Mouse (Mus musculus): Measurements from ENCODE around the gene Cdkn2aipnl. TPM values are rescaled to one million over a fixed set of nuclear protein-coding genes. Genes with fewer than 3 reads are reported as not detected.

Cdkn2aipnl gene
- polyA plus RNA-seq, 1 experiment from 2014 or later: 139 TPM

DNA sequence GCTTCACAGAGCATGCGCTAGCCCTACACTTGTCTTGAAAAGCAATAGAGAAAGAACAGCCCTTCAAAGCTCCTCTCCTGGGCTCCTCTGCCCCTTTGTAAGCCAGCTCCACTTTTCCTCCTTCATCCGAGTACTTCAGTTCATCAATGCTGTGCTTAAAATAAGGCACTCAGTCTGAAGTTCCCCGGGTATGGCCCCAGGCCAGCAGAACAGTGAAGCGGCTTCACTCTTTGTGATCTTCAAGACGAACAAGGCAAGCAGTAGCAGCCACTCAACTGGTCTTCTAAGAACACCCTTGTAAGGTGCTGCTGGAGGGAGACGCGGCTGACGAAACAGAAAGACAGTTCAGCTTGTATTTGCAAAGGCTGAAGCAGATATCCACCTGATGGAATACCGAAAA, 11.3 kb upstream of the Cdkn2aipnl start:
- WGBS: 83% methylated on average over 9 of the region's 9 CpGs
- DNase-seq (ENCODE audit: low spot score) (no peak), ATAC-seq (ENCODE audit: insufficient read depth, low FRiP score, low TSS enrichment) (no peak)
- Histone ChIP-seq H3K27me3 (ENCODE audit: control insufficient read depth, insufficient read depth, low read length) (no peaks in the 10 kb centered on the region), H3K4me1 (ENCODE audit: control insufficient read depth, insufficient read depth, low read length) (no peaks in the 10 kb centered on the region), H3K27ac (ENCODE audit: low read depth, low read length) (no peak overlapping the region), H3K4me2 (ENCODE audit: low read depth) (no peak overlapping the region), H3K9me3 (ENCODE audit: control insufficient read depth, low read length) (no peaks in the 10 kb centered on the region), H3K36me3 (ENCODE audit: control insufficient read depth, insufficient read depth, low read length) (no peaks in the 10 kb centered on the region), H3K9ac (ENCODE audit: low read length) (no peak overlapping the region), H3K4me3 (ENCODE audit: low read depth, low read length) (no peak overlapping the region)

DNA sequence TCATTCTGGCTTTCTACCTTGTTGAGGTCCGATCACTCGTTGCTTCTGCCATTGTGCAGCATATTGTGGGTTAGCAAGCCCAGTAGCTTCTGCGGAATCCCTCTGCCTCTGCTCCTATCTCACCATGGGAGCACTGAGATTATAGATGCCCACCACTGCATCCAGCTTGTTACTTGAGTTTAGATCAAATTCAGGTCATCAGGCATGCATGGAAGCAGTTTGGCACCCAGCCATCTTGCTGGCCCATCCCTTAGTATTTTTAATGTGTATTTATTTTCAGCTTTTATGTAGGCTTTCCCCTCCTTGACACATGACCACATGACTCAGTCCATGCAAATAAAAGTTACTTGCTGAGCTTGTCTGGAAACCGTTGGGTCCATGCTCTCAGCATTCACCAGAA, 9.7 kb upstream of the Cdkn2aipnl start:
- Histone ChIP-seq H3K4me2 (ENCODE audit: low read depth) (no peak overlapping the region), H3K27ac (ENCODE audit: low read depth, low read length) (no peak overlapping the region), H3K9me3 (ENCODE audit: control insufficient read depth, low read length) (no peaks in the 10 kb centered on the region), H3K9ac (ENCODE audit: low read length) (no peak overlapping the region), H3K27me3 (ENCODE audit: control insufficient read depth, insufficient read depth, low read length) (no peaks in the 10 kb centered on the region), H3K4me3 (ENCODE audit: low read depth, low read length) (no peak overlapping the region), H3K4me1 (ENCODE audit: control insufficient read depth, insufficient read depth, low read length) (no peaks in the 10 kb centered on the region), H3K36me3 (ENCODE audit: control insufficient read depth, insufficient read depth, low read length) (no peaks in the 10 kb centered on the region)
- DNase-seq (ENCODE audit: low spot score): no peak
- 88% methylated on average over 4 of the region's 4 CpGs for WGBS
- no peak for ATAC-seq (ENCODE audit: insufficient read depth, low FRiP score, low TSS enrichment)

DNA sequence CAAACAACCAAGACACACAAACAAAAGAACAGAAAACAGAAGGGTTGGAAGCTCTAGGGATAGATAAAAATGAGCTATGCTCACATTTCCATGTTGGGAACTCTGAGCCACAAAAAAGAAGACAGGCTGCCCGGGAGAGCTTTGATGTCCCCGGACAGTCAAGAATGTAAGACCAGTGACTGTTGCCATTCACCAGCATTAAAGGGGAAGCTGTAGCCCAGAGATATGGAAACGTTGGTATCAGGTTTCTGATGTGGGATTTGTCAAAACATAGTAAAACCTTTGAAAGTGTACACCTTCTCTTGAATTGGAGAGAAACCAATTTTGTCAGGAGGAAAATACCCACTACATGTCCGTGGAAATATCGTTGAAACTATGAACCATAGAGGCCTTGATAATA, 8.0 kb upstream of the Cdkn2aipnl start:
- Histone ChIP-seq H3K4me3 (ENCODE audit: low read depth, low read length) (no peak overlapping the region), H3K27me3 (ENCODE audit: control insufficient read depth, insufficient read depth, low read length) (no peaks in the 10 kb centered on the region), H3K9ac (ENCODE audit: low read length) (no peak overlapping the region), H3K4me2 (ENCODE audit: low read depth) (no peak overlapping the region), H3K27ac (ENCODE audit: low read depth, low read length) (no peak overlapping the region), H3K4me1 (ENCODE audit: control insufficient read depth, insufficient read depth, low read length) (no peaks in the 10 kb centered on the region), H3K36me3 (ENCODE audit: control insufficient read depth, insufficient read depth, low read length) (no peaks in the 10 kb centered on the region), H3K9me3 (ENCODE audit: control insufficient read depth, low read length) (no peaks in the 10 kb centered on the region)
- ATAC-seq (ENCODE audit: insufficient read depth, low FRiP score, low TSS enrichment) (no peak), DNase-seq (ENCODE audit: low spot score) (no peak)
- WGBS: 89% methylated on average over 5 of the region's 5 CpGs

DNA sequence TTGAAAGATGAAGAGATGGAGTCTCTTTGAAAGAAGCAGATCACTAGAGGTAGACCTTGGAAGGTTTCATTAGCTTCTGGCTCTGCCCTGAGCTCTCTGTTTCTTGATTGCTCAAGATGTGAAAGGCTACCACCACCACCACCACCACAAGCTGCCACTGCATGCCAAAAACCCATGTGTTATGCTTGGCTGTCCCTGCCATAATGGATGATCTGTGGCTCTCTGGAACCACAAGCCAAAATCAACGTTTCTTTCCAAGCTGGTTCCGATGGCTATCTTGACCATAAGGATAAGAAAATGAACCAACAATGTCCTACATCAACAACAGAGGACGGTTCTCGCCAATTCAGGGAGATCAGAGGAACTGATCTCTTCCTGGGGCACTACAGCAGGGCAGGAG, 7.4 kb upstream of the Cdkn2aipnl start:
- Histone ChIP-seq H3K9me3 (ENCODE audit: control insufficient read depth, low read length) (no peaks in the 10 kb centered on the region), H3K4me3 (ENCODE audit: low read depth, low read length) (no peak overlapping the region), H3K27ac (ENCODE audit: low read depth, low read length) (no peak overlapping the region), H3K4me1 (ENCODE audit: control insufficient read depth, insufficient read depth, low read length) (no peaks in the 10 kb centered on the region), H3K27me3 (ENCODE audit: control insufficient read depth, insufficient read depth, low read length) (no peaks in the 10 kb centered on the region), H3K36me3 (ENCODE audit: control insufficient read depth, insufficient read depth, low read length) (no peaks in the 10 kb centered on the region), H3K4me2 (ENCODE audit: low read depth) (no peak overlapping the region), H3K9ac (ENCODE audit: low read length) (no peak overlapping the region)
- DNase-seq (ENCODE audit: low spot score) (no peak), ATAC-seq (ENCODE audit: insufficient read depth, low FRiP score, low TSS enrichment) (no peak)
- WGBS: 93% methylated on average over 4 of the region's 4 CpGs

DNA sequence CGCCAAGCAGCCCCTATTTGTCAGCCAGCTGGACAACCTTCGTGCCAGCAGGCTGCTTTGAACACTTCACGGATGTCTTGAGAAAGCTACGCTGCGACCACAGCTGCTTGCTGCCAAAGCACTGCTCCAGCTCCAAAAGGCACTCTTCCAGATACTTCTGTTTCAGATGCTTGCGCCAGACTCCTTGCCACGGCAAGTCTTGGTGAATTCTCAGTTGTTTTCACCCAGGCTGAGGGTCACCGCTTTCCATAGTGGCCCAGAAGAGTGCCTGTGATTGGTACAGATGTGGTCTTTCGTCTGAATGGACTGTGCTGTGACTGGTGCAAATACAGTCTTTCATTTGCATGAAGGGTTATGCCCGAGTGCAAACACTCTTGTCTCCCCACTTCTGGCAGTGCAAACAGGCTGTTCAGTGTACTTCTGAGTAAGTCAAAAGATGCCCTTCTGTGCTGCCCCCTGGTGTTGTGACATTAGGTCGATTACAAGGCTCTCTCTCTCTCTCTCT, 6.4 kb upstream of the Cdkn2aipnl start:
- Histone ChIP-seq H3K9me3 (ENCODE audit: control insufficient read depth, low read length) (no peaks in the 10 kb centered on the region), H3K27ac (ENCODE audit: low read depth, low read length) (no peak overlapping the region), H3K27me3 (ENCODE audit: control insufficient read depth, insufficient read depth, low read length) (no peaks in the 10 kb centered on the region), H3K4me3 (ENCODE audit: low read depth, low read length) (no peak overlapping the region), H3K4me1 (ENCODE audit: control insufficient read depth, insufficient read depth, low read length) (no peaks in the 10 kb centered on the region), H3K4me2 (ENCODE audit: low read depth) (no peak overlapping the region), H3K9ac (ENCODE audit: low read length) (no peak overlapping the region), H3K36me3 (ENCODE audit: control insufficient read depth, insufficient read depth, low read length) (no peaks in the 10 kb centered on the region)
- ATAC-seq (ENCODE audit: insufficient read depth, low FRiP score, low TSS enrichment): no peak
- 67% methylated on average over 11 of the region's 11 CpGs for WGBS
- DNase-seq (ENCODE audit: low spot score): no peak

DNA sequence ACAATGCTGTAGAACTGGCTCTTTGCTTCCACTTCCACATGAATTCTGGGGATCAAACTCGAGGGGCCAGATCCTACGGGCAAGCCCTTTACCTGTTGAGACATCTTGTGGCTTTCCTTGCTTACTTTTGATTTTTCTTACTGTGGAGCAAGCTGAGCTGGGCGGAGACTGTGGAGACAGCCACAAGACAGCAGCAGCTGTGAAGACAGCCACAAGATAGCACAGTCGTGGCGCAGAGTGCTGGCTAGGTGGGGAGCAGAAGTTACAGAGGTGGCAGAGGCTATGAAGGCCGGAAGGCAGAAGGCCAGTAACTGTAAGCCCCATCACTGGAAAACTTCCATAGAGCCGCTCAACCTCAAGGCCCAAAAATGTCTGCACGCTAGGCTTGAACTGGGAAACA, 5.7 kb upstream of the Cdkn2aipnl start:
- no peaks in the 10 kb centered on the region for H3K27me3 ChIP-seq (ENCODE audit: control insufficient read depth, insufficient read depth, low read length)
- no peaks in the 10 kb centered on the region for H3K9me3 ChIP-seq (ENCODE audit: control insufficient read depth, low read length)
- DNase-seq (ENCODE audit: low spot score) (no peak), ATAC-seq (ENCODE audit: insufficient read depth, low FRiP score, low TSS enrichment) (no peak)
- no peak overlapping the region for H3K4me2 ChIP-seq (ENCODE audit: low read depth)
- no peak overlapping the region for H3K9ac ChIP-seq (ENCODE audit: low read length)
- no peaks in the 10 kb centered on the region for H3K4me1 ChIP-seq (ENCODE audit: control insufficient read depth, insufficient read depth, low read length)
- 91% methylated on average over 8 of the region's 8 CpGs for WGBS
- no peak overlapping the region for H3K4me3 ChIP-seq (ENCODE audit: low read depth, low read length)
- H3K36me3 ChIP-seq (ENCODE audit: control insufficient read depth, insufficient read depth, low read length): no peaks in the 10 kb centered on the region
- H3K27ac ChIP-seq (ENCODE audit: low read depth, low read length): no peak overlapping the region

DNA sequence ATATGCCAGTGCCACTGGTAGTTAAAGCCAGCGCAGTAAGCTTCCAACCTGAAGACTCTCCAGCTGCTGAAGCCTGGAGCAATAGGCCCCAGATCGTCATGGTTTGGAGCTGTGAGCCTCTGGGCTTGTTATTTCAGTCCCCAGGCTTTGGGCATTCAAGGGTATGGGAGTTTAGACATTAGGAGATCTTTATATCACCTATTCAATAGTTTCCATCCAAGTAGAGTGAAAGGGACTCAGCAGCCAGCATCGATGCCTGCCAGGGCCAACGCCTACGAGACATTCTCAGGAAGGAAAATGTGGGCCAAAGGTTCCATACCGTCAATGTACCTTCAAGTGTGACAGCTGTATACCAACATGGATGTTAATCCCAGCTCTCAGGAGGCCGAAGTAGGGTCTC, 5.2 kb upstream of the Cdkn2aipnl start:
- H3K9ac ChIP-seq (ENCODE audit: low read length): no peak overlapping the region
- no peak overlapping the region for H3K4me3 ChIP-seq (ENCODE audit: low read depth, low read length)
- 89% methylated on average over 7 of the region's 7 CpGs for WGBS
- H3K27me3 ChIP-seq (ENCODE audit: control insufficient read depth, insufficient read depth, low read length): no peaks in the 10 kb centered on the region
- DNase-seq (ENCODE audit: low spot score): no peak
- no peak overlapping the region for H3K4me2 ChIP-seq (ENCODE audit: low read depth)
- no peak overlapping the region for H3K27ac ChIP-seq (ENCODE audit: low read depth, low read length)
- ATAC-seq (ENCODE audit: insufficient read depth, low FRiP score, low TSS enrichment): no peak
- no peaks in the 10 kb centered on the region for H3K4me1 ChIP-seq (ENCODE audit: control insufficient read depth, insufficient read depth, low read length)
- H3K9me3 ChIP-seq (ENCODE audit: control insufficient read depth, low read length): no peaks in the 10 kb centered on the region
- no peaks in the 10 kb centered on the region for H3K36me3 ChIP-seq (ENCODE audit: control insufficient read depth, insufficient read depth, low read length)

DNA sequence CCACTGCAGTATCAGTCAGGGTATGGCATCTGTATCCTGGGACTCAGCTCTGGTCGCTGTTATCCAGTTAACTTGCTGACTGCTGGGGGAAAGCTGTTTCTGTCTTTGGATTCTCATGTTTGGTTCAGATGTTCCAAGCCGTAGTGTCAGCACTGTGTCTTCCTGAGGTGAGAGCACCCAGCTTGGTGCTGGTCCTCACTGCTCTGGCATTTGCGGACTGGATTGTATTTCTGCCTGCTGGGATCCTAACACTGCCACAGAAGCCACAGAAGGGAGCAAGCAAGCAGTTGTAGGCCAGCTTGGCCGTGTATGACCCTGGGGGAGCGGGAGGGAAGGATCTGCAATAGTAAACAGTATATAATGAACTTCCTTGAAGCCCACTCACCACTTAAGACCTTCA, 810 bp upstream of the Cdkn2aipnl start:
- WGBS: 81% methylated on average over 5 of the region's 5 CpGs
- H3K36me3 ChIP-seq (ENCODE audit: control insufficient read depth, insufficient read depth, low read length): peaks cover 3% of the 10 kb centered on the region; the same call in 1 of the 2 replicates
- ATAC-seq (ENCODE audit: insufficient read depth, low FRiP score, low TSS enrichment): no peak
- no peak overlapping the region for H3K4me2 ChIP-seq (ENCODE audit: low read depth)
- H3K9me3 ChIP-seq (ENCODE audit: control insufficient read depth, low read length): no peaks in the 10 kb centered on the region
- no peak for DNase-seq (ENCODE audit: low spot score)
- no peak overlapping the region for H3K9ac ChIP-seq (ENCODE audit: low read length)
- H3K27me3 ChIP-seq (ENCODE audit: control insufficient read depth, insufficient read depth, low read length): no peaks in the 10 kb centered on the region
- H3K4me1 ChIP-seq (ENCODE audit: control insufficient read depth, insufficient read depth, low read length): no peaks in the 10 kb centered on the region
- H3K4me3 ChIP-seq (ENCODE audit: low read depth, low read length): no peak overlapping the region
- H3K27ac ChIP-seq (ENCODE audit: low read depth, low read length): no peak overlapping the region

DNA sequence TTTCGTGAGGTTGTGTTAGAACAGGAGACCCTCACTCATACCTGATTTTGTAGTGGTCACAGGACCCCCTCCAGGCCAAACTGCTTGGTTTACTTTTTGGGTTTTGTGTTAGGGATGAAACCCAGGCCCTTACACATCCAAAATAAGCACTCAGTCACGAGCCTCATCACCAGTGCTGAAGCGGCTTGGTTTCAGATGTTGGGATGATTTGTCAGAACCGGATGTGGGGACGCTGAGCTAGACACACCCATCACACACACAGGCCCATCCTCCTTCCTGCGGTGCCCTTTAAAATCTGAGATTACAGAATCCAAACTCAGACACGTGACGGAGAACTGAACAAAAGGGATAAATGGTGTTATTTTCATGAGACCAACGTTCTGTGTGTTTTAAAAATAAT, 1.4 kb downstream of the Cdkn2aipnl start:
- WGBS: 95% methylated on average over 9 of the region's 9 CpGs
- DNase-seq (ENCODE audit: low spot score) (no peak), ATAC-seq (ENCODE audit: insufficient read depth, low FRiP score, low TSS enrichment) (no peak)
- Histone ChIP-seq H3K36me3 (ENCODE audit: control insufficient read depth, insufficient read depth, low read length) (peaks cover 10% of the 10 kb centered on the region), H3K4me1 (ENCODE audit: control insufficient read depth, insufficient read depth, low read length) (no peaks in the 10 kb centered on the region), H3K4me2 (ENCODE audit: low read depth) (no peak overlapping the region), H3K9me3 (ENCODE audit: control insufficient read depth, low read length) (no peaks in the 10 kb centered on the region), H3K9ac (ENCODE audit: low read length) (no peak overlapping the region), H3K4me3 (ENCODE audit: low read depth, low read length) (no peak overlapping the region), H3K27ac (ENCODE audit: low read depth, low read length) (no peak overlapping the region), H3K27me3 (ENCODE audit: control insufficient read depth, insufficient read depth, low read length) (no peaks in the 10 kb centered on the region)

All from neural tube, embryonic 11.5 days (tissue).